Comparison of ENCODE assay signal across 8 mouse cellular contexts in genomic region chr11:45926640-45927082, GRCm38 (mm10). TPM values are rescaled to one million over a fixed set of nuclear protein-coding genes. Genes with fewer than 3 reads are reported as not detected.
DNase-seq lines count a peak whose midpoint lies in the region; ATAC-seq and TF ChIP-seq lines count a peak whose summit lies in the region.

No protein-coding gene starts in this region.

- TF ChIP-seq POLR2A in cortical plate, adult 2 months (IDR thresholded peaks at IDR 0.05; ENCODE audit: extremely low read depth, insufficient read depth, low read length): no peak

- no peak overlapping the region for H3K27ac ChIP-seq in cortical plate, adult 2 months (ENCODE audit: insufficient read depth, low read length)
- H3K27ac ChIP-seq in left cerebral cortex, adult 2 months: no peak overlapping the region

- H3K4me3 ChIP-seq in cortical plate, adult 2 months (ENCODE audit: insufficient read depth, low read length): peak overlapping the region; percentile 26
- H3K4me3 ChIP-seq in left cerebral cortex, adult 2 months: peak overlapping the region; percentile 49

- DNase-seq in adrenal gland, adult (ENCODE audit: inconsistent age in 2 of 2, low spot score in 1 of 2): peak; percentile 77 to 95
- peak; percentile 52 to 58 for DNase-seq in gastrocnemius, adult 8-10 months (ENCODE audit: low spot score in 2 of 2)
- DNase-seq in hindlimb bud, embryonic 11.5 days (ENCODE audit: extremely low spot score, low read depth, low spot score): peak; percentile 94
- DNase-seq in left cerebral cortex, adult 2 months (ENCODE audit: extremely low spot score in 1 of 2, low spot score in 2 of 2): peak; percentile 74 to 81
- peak; percentile 75 for DNase-seq in right cerebral cortex, adult 18-20 months
- DNase-seq in urinary bladder, postnatal 14 days (ENCODE audit: low spot score): peak; percentile 73

- peak; percentile 81 for TF ChIP-seq CTCF in cortical plate, adult 2 months (IDR thresholded peaks at IDR 0.05; ENCODE audit: extremely low read depth, insufficient read depth, low read length)
- peak; percentile 81 for TF ChIP-seq CTCF in left cerebral cortex, adult 2 months (IDR thresholded peaks at IDR 0.05)

- no peaks in the 10 kb centered on the region for H3K4me1 ChIP-seq in cortical plate, adult 2 months (ENCODE audit: control insufficient read depth, insufficient read depth, low read length)

- intact Hi-C loops in left cerebral cortex, adult 2 months (cut with DNase I): loop anchor here (2.0 kb wide), 1 partner anchor 1340 kb away; no protein-coding TSS in a partner anchor

- peak; percentile 97 for ATAC-seq in megakaryocyte, adult 5-6 weeks (ENCODE audit: poor library complexity, severe bottlenecking)

RNA-seq across cellular contexts. Expression of gene Lsm11, which starts 18.1 kb away (rescaled TPM):
- 11.7 and 12.3 TPM in 2 replicates for polyA plus RNA-seq in cortical plate, adult 2 months (2012; rRNA removed)
- total RNA-seq in gastrocnemius, adult 8-10 months (2022): 1 to 10 TPM; 1.5 to 3.1 (median 1.8) TPM
- total RNA-seq in left cerebral cortex, adult 2 months (2021): 10 to 100 TPM; 25.4 to 26.6 TPM
- total RNA-seq in megakaryocyte, adult 5-6 weeks (2015): 4.1 and 5.8 TPM in 2 replicates
- total RNA-seq in megakaryocyte, adult 5-6 weeks (2017): 2.8 and 2.9 TPM in 2 replicates

RNA-seq across cellular contexts. Expression of gene Thg1l, which starts 28.6 kb away (rescaled TPM):
- 8.2 and 8.4 TPM in 2 replicates for polyA plus RNA-seq in cortical plate, adult 2 months (2012; rRNA removed)
- 1 to 10 TPM; 2.2 to 3.7 (median 2.6) TPM for total RNA-seq in gastrocnemius, adult 8-10 months (2022)
- total RNA-seq in left cerebral cortex, adult 2 months (2021): 10 to 100 TPM; 10.4 to 12.2 TPM
- 6.1 and 9.8 TPM in 2 replicates for total RNA-seq in megakaryocyte, adult 5-6 weeks (2015)
- total RNA-seq in megakaryocyte, adult 5-6 weeks (2017): 12.8 and 13.0 TPM in 2 replicates

RNA-seq across cellular contexts. Expression of gene Sox30, which starts 53.4 kb away (rescaled TPM):
- polyA plus RNA-seq in cortical plate, adult 2 months (2012; rRNA removed): 0.04 and 0.08 TPM in 2 replicates
- total RNA-seq in gastrocnemius, adult 8-10 months (2022): not detected
- under 1 TPM; 0.12 to 0.25 TPM for total RNA-seq in left cerebral cortex, adult 2 months (2021)
- not detected in 2 replicates for total RNA-seq in megakaryocyte, adult 5-6 weeks (2015)
- not detected in 2 replicates for total RNA-seq in megakaryocyte, adult 5-6 weeks (2017)
